Mouse (Mus musculus) layer of hippocampus, postnatal 25 days (tissue): ENCODE results near the gene Acp6. TPM values are rescaled to one million over a fixed set of nuclear protein-coding genes. Genes with fewer than 3 reads are reported as not detected.
A peak's percentile ranks its signal among the peaks of the same experiment; 100 is the strongest.

Source experiments
- DNase-seq, 2 experiments: peaks; one replicate each; pipeline ENCODE4 v3.0.0; 2022; ENCODE audit warnings: mixed read lengths in 2 of 2, low spot score in 1 of 2; ENCODE audit errors: extremely low spot score in 1 of 2
- total RNA-seq, 2 experiments: library from RNA; stranded (reverse); gene quantifications; 2 replicates each; pipeline ENCODE4 v1.2.3; 2021

The Acp6 gene
- total RNA-seq, 2 experiments from 2014 or later: 25.5 to 35.1 TPM

GRCm38 (mm10) chr3:97185098-97185860 is 26.7 kb downstream of the Acp6 start:
- peak; percentile 44 to 71 for DNase-seq

- DNase-seq: no peak
Measured at GRCm38 (mm10) chr3:97196571-97196970, 38.0 kb downstream of the Acp6 start.

GRCm38 (mm10) chr3:97199261-97199660 is 40.7 kb downstream of the Acp6 start:
- no peak for DNase-seq

GRCm38 (mm10) chr3:97201943-97202342 is 43.4 kb downstream of the Acp6 start:
- DNase-seq: peak in 1 of 2 experiments; percentile 59

GRCm38 (mm10) chr3:97203880-97204279 is 45.3 kb downstream of the Acp6 start:
- no peak for DNase-seq

GRCm38 (mm10) chr3:97206521-97206920 is 47.9 kb downstream of the Acp6 start:
- DNase-seq: no peak

- no peak for DNase-seq
Measured at GRCm38 (mm10) chr3:97209351-97209750, 50.8 kb downstream of the Acp6 start.

GRCm38 (mm10) chr3:97211177-97211576 is 52.6 kb downstream of the Acp6 start:
- DNase-seq: no peak

GRCm38 (mm10) chr3:97213871-97214270 is 55.3 kb downstream of the Acp6 start:
- DNase-seq: no peak

GRCm38 (mm10) chr3:97214439-97214838 is 55.9 kb downstream of the Acp6 start:
- no peak for DNase-seq

GRCm38 (mm10) chr3:97215526-97215925 is 56.9 kb downstream of the Acp6 start:
- DNase-seq: no peak

- no peak for DNase-seq
Measured at GRCm38 (mm10) chr3:97223261-97223660, 64.7 kb downstream of the Acp6 start.

- no peak for DNase-seq
Measured at GRCm38 (mm10) chr3:97225231-97225630, 66.7 kb downstream of the Acp6 start.

GRCm38 (mm10) chr3:97226719-97227118 is 68.1 kb downstream of the Acp6 start:
- DNase-seq: no peak

Other genes with a start within 250 kb of the Acp6 start
- gene Gja8, start 232.8 kb upstream of the Acp6 start, total RNA-seq: not detected
- 10 to 100 TPM; 49.3 to 69.1 TPM for gene Bcl9, start 139.1 kb downstream of the Acp6 start, total RNA-seq